Mouse (Mus musculus): Measurements from ENCODE around the gene Sept10. TPM values are rescaled to one million over a fixed set of nuclear protein-coding genes. Genes with fewer than 3 reads are reported as not detected.
A peak's percentile ranks its signal among the peaks of the same experiment; 100 is the strongest.

The Sept10 gene
- polyA plus RNA-seq, 1 experiment from 2014 or later, result 21.9 TPM

DNA sequence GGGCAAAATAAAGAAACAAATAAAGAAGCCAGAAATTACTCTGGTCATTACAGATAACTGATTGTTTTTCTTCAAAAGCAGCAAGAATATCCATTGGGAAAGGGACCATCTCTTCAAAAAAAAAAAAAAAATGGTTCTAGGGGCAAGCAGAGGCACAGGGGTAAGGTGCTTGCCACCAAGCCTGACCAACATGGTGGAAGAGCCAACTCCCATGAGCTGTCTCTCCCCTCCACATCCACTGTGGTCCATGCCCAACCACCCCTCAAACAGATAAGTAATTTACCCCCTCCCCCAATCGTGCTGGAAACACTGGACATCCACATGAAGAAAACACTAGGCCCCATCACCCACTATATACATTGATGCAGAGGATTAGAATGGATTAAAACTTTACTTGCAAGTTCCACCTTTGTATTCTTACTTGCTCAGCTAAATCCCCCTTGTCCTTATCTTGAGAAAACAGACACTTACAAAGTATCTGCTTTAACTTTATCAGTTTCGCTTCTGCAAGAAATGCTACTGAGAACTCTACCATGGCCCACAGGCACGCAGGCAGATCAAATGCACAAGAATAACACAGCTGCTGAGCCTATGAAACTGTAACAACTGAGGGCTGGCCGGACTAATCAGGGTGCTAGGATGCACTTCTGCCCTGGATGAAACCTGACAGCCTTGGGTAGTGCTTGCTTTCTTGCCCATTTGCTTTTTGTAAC lies 59.3 kb downstream of the Sept10 start:
- 56% methylated on average over 4 of the region's 4 CpGs for WGBS
- Histone ChIP-seq H3K4me3 (no peak overlapping the region), H3K27ac (replicated peaks) (no peak overlapping the region), H3K27me3 (no peaks in the 10 kb centered on the region), H3K9ac (replicated peaks) (no peak overlapping the region), H3K4me1 (no peaks in the 10 kb centered on the region), H3K36me3 (0 out of 2 replicates have a peak, but pooled peaks cover 8% of the 10 kb centered on the region), H3K9me3 (no peaks in the 10 kb centered on the region), H3K4me2 (replicated peaks) (no peak overlapping the region)
- no peak for ATAC-seq (ENCODE audit: low FRiP score, low read depth)

DNA sequence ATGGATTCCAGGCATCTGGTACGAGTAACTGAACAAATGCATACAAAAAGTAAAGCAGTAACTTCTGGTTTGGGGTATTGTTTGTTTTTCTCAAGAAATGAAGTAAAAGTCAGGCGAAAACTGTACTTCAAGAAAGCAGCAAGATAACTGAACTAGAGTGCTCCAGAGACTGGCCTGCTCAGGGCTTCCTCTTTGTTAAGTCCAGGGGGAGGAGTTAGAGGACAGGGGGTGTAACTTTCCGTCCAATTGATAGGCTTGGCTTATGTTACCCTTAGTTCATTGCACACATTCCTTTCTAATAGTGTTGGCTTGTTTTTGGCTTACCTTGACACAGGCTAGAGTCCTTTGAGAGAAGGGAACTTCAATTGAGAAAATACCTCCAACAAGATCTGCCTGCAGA lies 63.0 kb downstream of the Sept10 start:
- 76% methylated on average over 3 of the region's 3 CpGs for WGBS
- Histone ChIP-seq H3K4me1 (no peaks in the 10 kb centered on the region), H3K36me3 (no peaks in the 10 kb centered on the region), H3K27me3 (no peaks in the 10 kb centered on the region), H3K4me2 (replicated peaks) (no peak overlapping the region), H3K4me3 (no peak overlapping the region), H3K9me3 (0 out of 2 replicates have a peak, but pooled peaks cover 2% of the 10 kb centered on the region), H3K9ac (replicated peaks) (no peak overlapping the region), H3K27ac (replicated peaks) (no peak overlapping the region)
- no peak for ATAC-seq (ENCODE audit: low FRiP score, low read depth)

DNA sequence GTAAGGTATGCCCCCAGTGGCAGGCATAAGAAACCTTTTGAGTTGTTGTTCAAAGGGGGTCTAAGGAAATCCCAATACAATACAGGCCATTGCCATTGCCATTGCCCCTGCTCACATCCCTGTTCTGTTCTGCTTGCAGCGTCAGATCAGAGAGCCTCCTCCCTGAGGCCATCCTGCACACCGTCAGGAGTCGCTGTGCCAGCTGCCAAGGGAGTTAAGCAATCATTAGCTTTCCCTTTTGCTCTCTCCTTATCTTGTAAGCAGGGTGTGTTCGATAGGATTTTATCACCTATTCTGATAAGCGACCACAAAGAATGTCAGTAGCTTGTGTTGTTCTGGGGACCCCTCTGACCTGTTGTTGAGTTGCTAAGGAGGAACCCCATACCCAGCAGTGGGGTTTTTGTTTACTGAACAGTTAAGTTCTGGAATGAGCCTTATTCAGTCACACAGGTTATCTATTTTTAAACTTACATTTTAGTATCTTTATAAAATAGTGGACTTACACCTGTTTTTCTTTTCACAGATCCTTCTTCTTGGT lies 69.0 kb downstream of the Sept10 start:
- Histone ChIP-seq H3K4me3 (no peak overlapping the region), H3K4me1 (no peaks in the 10 kb centered on the region), H3K27me3 (peaks cover 8% of the 10 kb centered on the region; the same call in 1 of the 2 replicates), H3K9ac (replicated peaks) (no peak overlapping the region), H3K9me3 (0 out of 2 replicates have a peak, but pooled peaks cover 6% of the 10 kb centered on the region), H3K36me3 (no peaks in the 10 kb centered on the region), H3K27ac (replicated peaks) (no peak overlapping the region), H3K4me2 (replicated peaks) (no peak overlapping the region)
- WGBS, result 72% methylated on average over 5 of the region's 5 CpGs
- ATAC-seq (ENCODE audit: low FRiP score, low read depth), result no peak

DNA sequence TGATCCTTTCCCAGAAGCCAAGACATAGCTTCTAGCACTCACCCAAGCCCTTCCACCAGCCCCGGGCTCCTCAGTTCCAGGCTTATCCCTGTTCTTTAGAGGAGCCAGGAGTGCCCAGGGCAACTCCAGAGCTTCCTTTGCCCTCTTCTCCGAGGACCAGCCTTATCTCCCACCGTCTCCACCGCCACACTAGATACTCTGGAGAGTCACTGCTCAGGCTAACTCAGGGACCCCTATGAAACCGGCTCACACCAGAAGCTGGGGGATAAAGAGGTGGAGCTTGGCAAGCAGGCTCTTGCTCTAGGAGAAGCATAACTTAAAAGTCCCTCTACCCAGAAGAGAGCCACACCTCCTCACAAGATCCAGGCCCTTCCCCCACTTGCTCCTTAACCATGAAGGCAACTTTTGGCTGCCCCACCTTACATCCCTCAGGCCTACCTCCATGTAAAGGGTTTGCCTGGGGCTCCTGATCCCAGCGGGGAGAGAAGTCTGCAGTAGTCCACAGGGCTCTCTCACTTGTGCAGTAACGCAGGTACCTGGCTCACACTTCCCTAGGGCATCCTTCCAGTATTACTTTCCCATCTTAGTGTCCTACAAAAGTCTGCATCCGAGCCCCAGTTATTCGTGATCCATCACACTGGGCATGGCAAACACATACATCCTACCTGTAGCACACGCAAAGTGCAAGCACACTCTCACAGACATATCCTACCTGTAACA lies 70.5 kb downstream of the Sept10 start:
- no peak overlapping the region for H3K27ac ChIP-seq (replicated peaks)
- H3K4me2 ChIP-seq (replicated peaks), result no peak overlapping the region
- 0 out of 2 replicates have a peak, but pooled peaks cover 6% of the 10 kb centered on the region for H3K9me3 ChIP-seq
- H3K4me3 ChIP-seq, result no peak overlapping the region
- H3K36me3 ChIP-seq, result no peaks in the 10 kb centered on the region
- H3K4me1 ChIP-seq, result no peaks in the 10 kb centered on the region
- ATAC-seq (ENCODE audit: low FRiP score, low read depth), result no peak
- H3K27me3 ChIP-seq, result peaks cover 8% of the 10 kb centered on the region; the same call in 1 of the 2 replicates
- 86% methylated on average over 10 of the region's 10 CpGs for WGBS
- no peak overlapping the region for H3K9ac ChIP-seq (replicated peaks)

DNA sequence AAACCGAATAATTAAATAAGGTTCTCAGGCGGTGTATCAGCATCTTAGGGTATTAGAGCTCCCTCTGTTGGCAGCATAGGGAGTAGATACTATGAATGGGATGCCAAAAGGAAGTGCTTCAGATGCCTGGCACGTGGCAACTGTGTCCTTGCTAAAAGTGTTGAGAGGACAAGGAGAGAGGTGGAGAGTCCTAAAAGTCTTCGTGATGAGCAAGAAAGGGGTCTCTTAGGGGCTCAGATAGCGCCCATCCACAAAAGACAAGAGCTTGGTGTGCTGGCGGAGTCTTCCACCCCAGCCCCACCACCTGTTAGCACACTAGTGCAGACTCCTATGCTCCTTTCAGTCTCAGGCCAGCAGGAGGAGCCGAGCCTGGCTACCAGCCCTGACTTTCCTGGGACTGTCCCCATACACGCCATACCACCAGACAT lies 71.7 kb downstream of the Sept10 start:
- H3K9me3 ChIP-seq, result 0 out of 2 replicates have a peak, but pooled peaks cover 6% of the 10 kb centered on the region
- H3K9ac ChIP-seq (replicated peaks), result no peak overlapping the region
- 16% methylated on average over 8 of the region's 8 CpGs for WGBS
- no peaks in the 10 kb centered on the region for H3K36me3 ChIP-seq
- peaks cover 8% of the 10 kb centered on the region; the same call in 1 of the 2 replicates for H3K27me3 ChIP-seq
- no peak overlapping the region for H3K4me2 ChIP-seq (replicated peaks)
- no peaks in the 10 kb centered on the region for H3K4me1 ChIP-seq
- no peak overlapping the region for H3K27ac ChIP-seq (replicated peaks)
- no peak overlapping the region for H3K4me3 ChIP-seq
- ATAC-seq (ENCODE audit: low FRiP score, low read depth), result peak; percentile 47

DNA sequence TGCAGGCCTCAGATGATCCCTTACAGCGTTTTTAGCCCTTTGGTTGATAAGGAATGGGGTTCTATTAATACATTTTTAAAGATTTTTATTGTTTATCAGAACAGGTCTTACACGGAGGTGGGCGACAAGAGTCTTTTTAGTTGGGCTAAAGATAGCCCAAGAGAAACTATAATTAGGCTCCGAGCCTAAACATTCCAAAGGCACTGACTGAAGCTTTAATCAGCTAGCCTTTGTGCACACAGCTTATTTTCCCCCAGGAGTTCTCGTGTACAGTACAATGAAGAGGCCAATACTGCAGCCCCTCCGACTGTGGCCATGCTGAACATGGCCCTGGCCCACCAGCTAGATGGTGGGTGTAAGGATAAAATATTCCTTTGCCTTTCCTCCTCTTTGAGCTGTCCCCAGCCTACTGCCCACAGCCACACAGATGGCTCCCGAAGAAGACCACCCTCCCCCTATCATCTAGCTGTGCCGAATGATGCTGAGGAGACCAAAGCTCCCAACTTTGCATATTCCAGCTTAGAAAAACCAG lies 88.1 kb downstream of the Sept10 start:
- 66% methylated on average over 8 of the region's 8 CpGs for WGBS
- no peak overlapping the region for H3K9ac ChIP-seq (replicated peaks)
- no peaks in the 10 kb centered on the region for H3K27me3 ChIP-seq
- no peak overlapping the region for H3K4me2 ChIP-seq (replicated peaks)
- no peak for ATAC-seq (ENCODE audit: low FRiP score, low read depth)
- peaks cover 4% of the 10 kb centered on the region; the same call in 1 of the 2 replicates for H3K4me1 ChIP-seq
- H3K27ac ChIP-seq (replicated peaks), result no peak overlapping the region
- H3K9me3 ChIP-seq, result no peaks in the 10 kb centered on the region
- H3K36me3 ChIP-seq, result no peaks in the 10 kb centered on the region
- no peak overlapping the region for H3K4me3 ChIP-seq

DNA sequence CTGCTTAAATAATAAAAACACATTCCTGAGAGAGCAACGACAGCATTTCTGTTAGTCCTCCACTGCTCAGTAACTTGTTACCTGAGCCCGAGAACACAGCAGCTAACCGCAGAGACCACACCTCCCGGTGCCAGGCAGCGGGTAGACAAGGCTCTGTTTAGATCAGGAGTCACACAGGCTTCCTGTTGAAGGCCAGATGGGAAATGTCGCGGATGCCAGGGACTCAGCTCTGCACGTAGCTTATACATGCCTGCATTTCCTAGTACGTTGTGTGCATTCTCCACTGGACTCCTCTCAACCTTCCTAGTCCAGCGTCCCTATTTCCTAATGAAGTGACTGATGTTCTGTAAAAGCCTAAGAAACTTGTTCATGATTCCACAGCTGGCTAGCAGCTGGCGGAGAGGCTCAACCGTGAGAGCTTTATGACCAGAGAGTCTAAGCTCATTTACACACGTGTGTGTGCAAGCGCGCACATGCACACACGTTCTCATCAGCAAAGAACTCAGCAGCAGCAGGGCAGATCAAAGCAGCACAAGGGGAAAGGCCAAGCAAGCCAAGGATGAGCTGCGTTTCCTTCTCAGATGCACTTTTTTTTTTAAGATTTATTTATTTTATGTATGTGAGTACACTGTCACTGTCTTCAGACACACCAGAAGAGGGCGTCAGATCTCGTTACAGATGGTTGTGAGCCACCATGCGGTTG lies 89.6 kb downstream of the Sept10 start:
- ATAC-seq (ENCODE audit: low FRiP score, low read depth), result no peak
- no peak overlapping the region for H3K4me2 ChIP-seq (replicated peaks)
- H3K36me3 ChIP-seq, result no peaks in the 10 kb centered on the region
- H3K9me3 ChIP-seq, result no peaks in the 10 kb centered on the region
- 83% methylated on average over 20 of the region's 20 CpGs for WGBS
- no peaks in the 10 kb centered on the region for H3K27me3 ChIP-seq
- H3K4me1 ChIP-seq, result peaks cover 4% of the 10 kb centered on the region; the same call in 1 of the 2 replicates
- H3K9ac ChIP-seq (replicated peaks), result no peak overlapping the region
- no peak overlapping the region for H3K27ac ChIP-seq (replicated peaks)
- H3K4me3 ChIP-seq, result no peak overlapping the region

DNA sequence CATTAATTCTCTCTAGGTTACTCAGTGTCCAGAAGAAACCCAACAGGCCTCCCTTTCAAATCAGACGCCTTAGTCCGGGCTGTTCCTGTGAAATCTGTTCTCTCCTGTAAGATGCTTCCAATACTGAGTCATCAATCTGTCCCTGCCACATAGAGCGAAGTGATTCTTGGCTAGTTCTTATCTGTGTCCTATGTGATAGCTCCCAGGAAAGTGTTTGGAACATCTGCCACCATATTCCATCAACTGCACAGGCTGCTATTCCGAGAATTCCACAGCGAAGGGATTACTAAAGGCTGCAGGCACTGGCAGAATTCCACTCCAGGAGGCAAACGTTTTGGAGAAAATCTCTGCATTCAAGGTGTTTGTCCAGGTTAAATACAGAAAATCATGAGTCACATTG lies 94.0 kb downstream of the Sept10 start:
- H3K27me3 ChIP-seq, result no peaks in the 10 kb centered on the region
- no peaks in the 10 kb centered on the region for H3K36me3 ChIP-seq
- no peaks in the 10 kb centered on the region for H3K9me3 ChIP-seq
- no peak overlapping the region for H3K9ac ChIP-seq (replicated peaks)
- no peak for ATAC-seq (ENCODE audit: low FRiP score, low read depth)
- H3K4me2 ChIP-seq (replicated peaks), result no peak overlapping the region
- H3K4me3 ChIP-seq, result no peak overlapping the region
- no peak overlapping the region for H3K27ac ChIP-seq (replicated peaks)
- H3K4me1 ChIP-seq, result no peaks in the 10 kb centered on the region
- 82% methylated on average over 6 of the region's 6 CpGs for WGBS

DNA sequence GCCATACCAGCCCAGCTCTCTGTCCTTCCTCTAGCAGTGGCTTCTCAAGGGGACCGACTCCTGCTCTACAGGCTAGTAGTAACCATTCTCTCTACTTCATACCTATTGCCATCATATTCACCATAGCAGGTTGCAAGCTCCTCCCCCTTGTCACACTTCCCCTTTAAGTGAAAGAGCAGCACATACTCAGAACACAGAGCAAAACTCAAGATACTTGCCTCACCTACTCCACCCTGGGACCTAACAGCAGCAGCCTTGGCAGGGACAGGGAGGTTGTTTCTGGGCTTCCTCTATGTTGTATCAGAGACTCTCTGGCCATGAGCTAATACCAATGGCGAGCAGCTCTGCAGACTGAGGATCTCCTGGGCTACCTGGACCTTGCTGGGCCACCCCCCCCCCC lies 96.2 kb downstream of the Sept10 start:
- H3K4me3 ChIP-seq, result no peak overlapping the region
- 89% methylated on average over 2 of the region's 2 CpGs for WGBS

DNA sequence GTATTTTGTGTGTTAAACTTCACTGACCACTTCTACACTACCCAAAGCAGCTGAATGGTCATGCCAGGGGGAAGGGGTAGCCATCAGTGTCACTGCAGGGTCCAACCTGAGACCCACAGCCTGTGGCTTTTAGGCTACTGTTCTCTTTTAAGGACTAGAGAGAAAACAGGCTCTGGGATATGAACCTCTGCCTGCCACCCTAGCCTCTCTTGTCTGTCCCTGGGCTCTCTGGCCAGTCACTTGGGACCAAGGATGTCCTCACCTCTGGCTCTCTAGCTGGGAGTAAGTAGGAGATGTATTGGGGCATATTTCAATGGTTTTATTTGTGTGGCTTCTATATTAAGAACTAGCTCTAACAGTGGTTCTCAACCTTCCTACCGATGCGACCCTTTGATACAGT lies 101.8 kb downstream of the Sept10 start:
- no peak for ATAC-seq (ENCODE audit: low FRiP score, low read depth)
- Histone ChIP-seq H3K36me3 (no peaks in the 10 kb centered on the region), H3K9ac (replicated peaks) (no peak overlapping the region), H3K9me3 (no peaks in the 10 kb centered on the region), H3K27ac (replicated peaks) (no peak overlapping the region), H3K4me1 (no peaks in the 10 kb centered on the region), H3K27me3 (no peaks in the 10 kb centered on the region), H3K4me2 (replicated peaks) (no peak overlapping the region), H3K4me3 (no peak overlapping the region)
- 92% methylated on average over 2 of the region's 2 CpGs for WGBS

More for the DNA sequence above, 96.2 kb downstream of the Sept10 start:
- Histone ChIP-seq H3K4me1 (no peaks in the 10 kb centered on the region), H3K4me2 (replicated peaks) (no peak overlapping the region), H3K9ac (replicated peaks) (no peak overlapping the region), H3K36me3 (no peaks in the 10 kb centered on the region), H3K27ac (replicated peaks) (no peak overlapping the region), H3K9me3 (no peaks in the 10 kb centered on the region), H3K27me3 (no peaks in the 10 kb centered on the region)
- ATAC-seq (ENCODE audit: low FRiP score, low read depth), result no peak

DNA sequence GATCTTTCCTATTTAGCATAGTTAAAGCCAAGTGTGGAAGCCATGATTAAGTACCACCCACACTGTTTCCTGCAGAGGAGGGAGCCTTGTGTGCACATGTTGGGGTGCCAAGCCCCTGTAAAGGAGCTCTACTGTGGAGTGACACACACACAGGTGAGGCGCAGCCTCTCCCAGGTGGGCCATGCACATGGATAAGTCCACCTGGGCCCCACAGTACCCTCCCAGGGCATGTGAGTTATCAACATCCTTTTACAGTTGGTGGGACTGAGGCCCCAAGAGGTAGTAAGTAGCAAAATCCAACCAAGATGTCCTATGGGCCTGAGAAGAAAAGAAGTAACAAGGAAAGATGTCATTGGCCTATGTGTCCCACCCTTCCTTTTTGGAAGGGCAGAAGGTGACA lies 102.6 kb downstream of the Sept10 start:
- Histone ChIP-seq H3K4me1 (no peaks in the 10 kb centered on the region), H3K4me3 (no peak overlapping the region), H3K27me3 (no peaks in the 10 kb centered on the region), H3K4me2 (replicated peaks) (no peak overlapping the region), H3K9me3 (no peaks in the 10 kb centered on the region), H3K36me3 (no peaks in the 10 kb centered on the region), H3K27ac (replicated peaks) (no peak overlapping the region), H3K9ac (replicated peaks) (no peak overlapping the region)
- WGBS, result 96% methylated on average over 1 of the region's 1 CpGs
- ATAC-seq (ENCODE audit: low FRiP score, low read depth), result no peak
